Mouse (Mus musculus) spleen, postnatal 0 days (tissue): ENCODE data around the gene Lmx1b. TPM values are rescaled to one million over a fixed set of nuclear protein-coding genes. Genes with fewer than 3 reads are reported as not detected.

Experiments used
- polyA plus RNA-seq: library from polyadenylated mRNA; unstranded; fragments of >200 nt; fragmentation: Nextera tagmentation; extraction: Ambion mirVana; gene quantifications from 2 replicates; pipeline ENCODE4 v1.2.1, GENCODE M21; 2015

Gene Lmx1b
- not detected in 2 replicates for polyA plus RNA-seq

GRCm38 (mm10) chr2:33640171-33640721 is at the start of gene Lmx1b:
Gene Lmx1b, minus strand, starts transcription at chr2:33640511.

Other genes starting within 250 kb of the Lmx1b start
- gene Zbtb34, start 209.2 kb downstream of the Lmx1b start, polyA plus RNA-seq: 1.9 and 2.5 TPM in 2 replicates
- gene Zbtb43, start 172.0 kb downstream of the Lmx1b start, polyA plus RNA-seq: 5.5 and 7.4 TPM in 2 replicates
- 16.7 and 20.0 TPM in 2 replicates for gene Mvb12b, start 247.4 kb upstream of the Lmx1b start, polyA plus RNA-seq